Mouse (Mus musculus) left cerebral cortex, adult 11 months (tissue): ENCODE data around the gene Nos1.

ENCODE experiments used
- DNase-seq: peaks from one replicate; pipeline ENCODE4 v3.0.0; 2022; ENCODE audit warnings: low spot score

The Nos1 gene

DNA sequence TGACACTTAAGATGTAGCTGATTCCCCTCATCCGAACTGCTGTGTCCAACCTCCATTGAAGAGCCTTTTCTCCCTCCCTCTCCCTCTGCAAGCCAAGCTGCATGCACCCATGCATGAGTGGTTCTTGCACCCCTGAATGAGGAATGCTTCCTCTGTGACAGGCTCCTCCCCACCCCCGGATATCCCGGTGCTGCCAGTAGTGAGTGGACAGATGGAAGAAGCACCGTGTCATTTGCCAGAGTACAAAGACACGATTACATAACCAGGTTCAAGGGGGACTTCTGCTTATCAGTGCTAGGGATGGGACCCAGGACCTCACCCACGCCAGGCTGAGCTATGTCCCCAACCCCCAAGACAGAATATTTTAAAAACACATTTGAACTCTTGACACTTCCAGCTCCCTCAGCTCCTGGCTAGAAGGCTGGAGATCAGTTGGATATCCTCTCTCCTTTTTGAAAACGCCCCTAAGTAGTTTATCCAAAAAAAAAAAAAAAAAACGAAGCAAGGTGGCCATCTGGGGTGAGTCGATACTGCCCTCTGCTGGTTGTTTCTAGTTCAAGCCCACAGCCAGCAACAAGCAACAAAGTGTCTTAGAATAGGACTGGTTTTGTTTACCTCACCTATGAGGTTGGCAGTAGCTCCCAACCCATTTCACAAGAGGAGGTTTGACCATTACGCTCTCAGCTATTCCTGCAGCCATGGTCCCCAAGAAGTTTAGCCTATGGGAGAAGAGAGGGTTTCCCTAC, 175.0 kb downstream of the Nos1 start:
- no peak for DNase-seq

DNA sequence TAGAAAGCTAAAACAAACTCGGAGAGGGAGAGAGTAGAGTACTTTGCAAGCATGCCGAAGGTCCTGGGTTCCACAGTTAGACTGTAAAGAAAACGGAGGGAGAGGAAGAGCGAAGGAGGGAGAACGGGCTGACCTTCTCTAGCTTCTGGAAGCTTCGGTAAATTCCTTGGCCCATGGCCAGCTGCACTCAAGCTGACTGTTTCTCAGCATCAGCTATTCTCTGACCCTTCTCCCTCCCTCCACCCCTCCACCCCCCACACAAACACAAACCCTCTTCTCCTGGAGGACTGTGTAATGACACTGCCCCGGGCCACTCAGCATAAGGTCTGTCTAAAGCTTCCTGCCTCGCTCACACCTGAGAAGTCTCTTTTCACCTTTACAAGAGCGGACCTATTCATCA, 183.9 kb downstream of the Nos1 start:
- DNase-seq, result no peak

DNA sequence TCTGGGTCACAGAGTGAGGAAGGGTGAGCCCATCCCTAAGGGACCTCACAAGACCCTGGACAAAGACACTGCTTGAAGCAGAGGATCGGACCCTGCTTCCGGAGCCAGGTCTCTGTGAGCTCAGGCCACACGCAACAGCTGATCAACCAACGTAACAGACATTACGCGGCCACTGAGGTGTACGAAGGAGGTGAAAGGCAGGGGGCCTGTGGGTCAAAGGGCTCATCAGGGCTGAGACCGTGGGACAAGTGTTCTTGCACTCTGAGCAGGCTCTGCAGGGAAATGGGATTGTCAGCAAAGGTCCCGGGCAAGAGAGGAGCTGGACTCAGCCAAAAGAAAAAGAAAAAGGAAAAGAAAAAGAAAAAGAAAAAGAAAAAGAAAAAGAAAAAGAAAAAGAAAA, 186.1 kb downstream of the Nos1 start:
- no peak for DNase-seq

DNA sequence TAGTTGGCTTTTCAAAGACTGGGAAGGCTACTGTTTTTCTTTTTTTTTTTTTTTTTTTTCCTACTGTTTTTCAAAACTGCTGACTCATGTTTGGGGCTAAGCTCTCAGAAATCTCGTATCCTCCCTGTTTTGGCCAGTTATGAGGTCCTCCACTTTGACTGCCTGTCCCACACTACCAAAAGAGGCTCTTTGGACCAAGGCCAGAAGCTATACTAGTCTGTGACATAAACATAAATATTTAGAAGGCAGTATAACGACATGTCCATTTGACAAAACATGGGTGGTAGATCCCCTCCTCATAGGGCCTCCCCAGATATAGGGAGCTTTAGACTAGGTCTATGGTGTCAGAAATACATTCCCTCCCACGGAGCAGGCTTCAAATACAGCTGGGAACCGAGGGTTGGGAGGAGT, 186.8 kb downstream of the Nos1 start:
- no peak for DNase-seq

DNA sequence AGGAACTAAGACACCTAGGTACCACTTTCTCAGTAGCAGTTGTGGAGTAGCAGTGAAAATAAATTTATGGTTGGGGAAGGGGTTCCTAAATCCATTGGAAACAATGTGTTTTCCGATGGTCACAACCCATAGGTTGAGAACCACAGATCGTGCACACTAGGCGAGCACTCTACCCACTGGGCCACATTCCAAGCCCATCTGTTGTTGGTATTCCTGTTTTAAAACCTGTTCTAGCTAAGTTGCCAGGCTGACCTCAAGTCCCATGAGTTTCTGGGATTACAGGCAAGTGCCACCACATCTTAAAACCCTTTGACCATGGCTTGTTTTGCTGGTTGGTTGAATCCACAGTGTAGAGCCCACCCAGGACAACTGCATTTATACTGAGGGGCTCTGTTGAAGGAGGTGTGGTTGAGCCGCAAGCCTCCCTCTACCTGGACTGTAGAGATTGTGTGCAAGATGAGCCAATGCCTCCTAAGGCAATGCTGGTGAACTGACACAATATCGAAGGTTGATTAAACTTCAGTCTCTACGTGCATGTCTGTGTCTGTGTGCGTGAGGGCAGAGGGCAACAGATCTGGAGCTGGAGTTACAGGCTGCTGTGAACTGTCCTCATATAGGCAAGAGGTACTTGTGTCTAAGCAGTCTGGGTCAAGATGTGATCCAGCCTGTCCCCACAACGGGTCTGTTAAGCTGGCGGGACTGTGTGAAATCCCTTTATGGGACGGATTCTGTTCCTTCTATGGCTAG, 189.0 kb downstream of the Nos1 start:
- no peak for DNase-seq

DNA sequence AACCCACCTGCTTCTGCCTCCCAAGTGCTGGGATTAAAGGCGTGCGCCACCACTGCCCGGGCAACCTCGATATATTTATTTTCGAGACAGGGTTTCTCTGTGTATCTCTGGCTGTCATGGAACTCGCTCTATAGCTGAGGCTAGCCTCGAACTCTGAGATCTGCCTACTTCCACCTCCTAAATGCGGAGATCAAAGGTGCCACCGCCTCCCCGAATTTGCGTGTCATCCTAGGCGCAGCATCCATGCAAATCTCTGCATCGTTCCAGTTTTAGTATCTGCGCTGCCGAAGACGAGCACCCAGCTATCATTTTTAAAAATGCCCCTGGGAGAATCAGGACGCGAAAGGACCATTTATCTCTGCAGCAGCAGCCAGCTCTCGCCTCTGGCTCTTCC, 195.4 kb downstream of the Nos1 start:
- no peak for DNase-seq

DNA sequence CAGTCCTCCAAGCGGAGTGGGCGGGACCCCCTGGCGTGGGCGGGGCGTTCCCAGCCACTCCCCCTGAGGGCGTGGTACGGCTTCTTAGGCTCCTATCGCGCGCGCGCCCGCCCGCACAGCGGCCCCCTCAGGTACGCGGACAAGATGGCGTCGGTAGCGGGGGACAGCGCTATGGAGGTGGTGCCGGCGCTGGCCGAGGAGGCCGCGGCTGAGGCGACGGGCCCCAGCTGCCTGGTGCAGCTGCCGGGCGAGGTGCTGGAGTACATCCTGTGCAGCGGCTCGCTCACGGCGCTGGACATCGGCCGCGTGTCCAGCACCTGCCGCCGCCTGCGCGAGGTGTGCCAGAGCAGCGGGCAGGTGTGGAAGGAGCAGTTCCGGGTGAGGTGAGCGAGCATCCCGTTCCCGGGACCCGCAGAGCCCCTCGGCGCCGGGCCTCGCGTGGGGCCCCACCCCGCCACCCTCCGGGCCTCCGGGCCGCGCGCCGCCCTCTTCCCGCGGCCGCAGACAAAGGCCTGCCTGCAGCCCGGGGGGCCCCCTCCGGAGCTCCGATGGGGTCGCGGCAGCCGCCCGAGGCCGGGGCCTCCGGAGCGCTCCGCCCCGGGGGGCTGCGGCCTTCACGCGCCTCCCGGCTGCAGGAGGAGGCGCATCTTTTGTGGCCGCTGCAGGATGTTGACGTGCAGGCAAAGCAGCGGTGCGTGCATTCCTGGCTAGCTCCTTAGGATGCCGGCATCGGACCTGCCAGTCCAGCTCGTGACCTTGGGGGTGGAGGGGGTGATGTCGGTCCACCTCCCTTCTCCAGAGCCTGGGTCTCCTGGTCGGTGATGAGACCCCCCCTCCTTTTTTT, 196.0 kb downstream of the Nos1 start, which contains the start of gene Fbxo21:
Gene Fbxo21 (plus strand): TSS at position 74 of the 844 bp plus-strand sequence.
- peak; percentile 95 for DNase-seq

DNA sequence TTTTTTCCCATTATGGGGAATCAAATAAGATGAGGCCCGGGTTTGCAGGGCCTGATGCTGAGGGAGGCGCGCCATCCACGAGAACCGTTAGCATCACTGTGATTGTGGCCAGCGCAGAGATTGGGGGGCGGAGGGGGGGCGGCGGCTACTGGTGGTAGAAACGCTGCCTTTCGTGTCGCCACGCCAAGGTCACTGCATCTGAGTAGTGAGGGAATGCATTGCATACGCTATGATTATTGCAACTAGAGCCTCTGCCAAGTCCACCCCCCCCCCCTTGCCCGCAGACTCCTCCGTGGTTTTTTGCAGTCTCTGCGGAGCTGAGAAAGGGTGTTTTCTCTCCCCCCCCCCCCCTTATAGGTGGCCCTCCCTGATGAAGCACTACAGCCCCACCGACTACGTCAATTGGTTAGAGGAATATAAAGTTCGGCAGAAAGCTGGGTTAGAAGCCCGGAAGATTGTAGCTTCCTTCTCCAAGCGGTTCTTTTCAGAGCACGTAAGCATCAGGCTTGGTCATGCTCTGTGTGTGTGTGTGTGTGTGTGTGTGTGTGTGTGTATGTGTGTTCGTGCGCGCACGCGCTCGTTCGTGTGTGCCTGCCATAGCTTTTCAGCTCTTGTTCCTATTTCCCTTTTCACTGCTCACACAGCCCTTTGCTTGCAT, 196.8 kb downstream of the Nos1 start:
- DNase-seq, result peak; percentile 45

DNA sequence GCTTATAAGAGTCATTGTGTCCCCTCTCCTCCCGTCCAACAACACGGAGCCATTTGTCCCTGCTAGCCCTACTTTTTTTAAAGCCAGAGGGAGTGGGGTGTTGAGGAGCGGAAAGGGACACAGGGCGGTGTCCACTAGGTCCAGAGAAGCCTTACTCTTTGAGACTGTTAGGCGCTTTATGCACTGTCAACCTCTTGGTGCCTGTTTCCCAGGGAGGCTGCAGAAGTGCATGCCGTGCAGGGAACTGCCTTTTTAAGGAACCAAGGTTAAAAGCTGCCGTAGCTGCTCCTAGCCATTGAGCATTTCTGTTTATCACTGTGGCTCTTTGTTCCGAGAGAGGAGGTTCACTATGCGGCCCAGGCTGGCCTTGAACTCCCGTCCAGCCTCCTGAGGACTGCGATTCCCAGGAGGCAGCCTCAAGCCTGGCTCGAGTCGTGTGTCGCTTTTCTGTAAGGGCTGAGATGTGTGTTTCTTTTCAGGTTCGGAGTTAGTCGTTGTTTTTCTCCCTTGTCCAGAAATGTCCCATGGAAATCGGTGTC, 197.4 kb downstream of the Nos1 start:
- DNase-seq, result no peak

DNA sequence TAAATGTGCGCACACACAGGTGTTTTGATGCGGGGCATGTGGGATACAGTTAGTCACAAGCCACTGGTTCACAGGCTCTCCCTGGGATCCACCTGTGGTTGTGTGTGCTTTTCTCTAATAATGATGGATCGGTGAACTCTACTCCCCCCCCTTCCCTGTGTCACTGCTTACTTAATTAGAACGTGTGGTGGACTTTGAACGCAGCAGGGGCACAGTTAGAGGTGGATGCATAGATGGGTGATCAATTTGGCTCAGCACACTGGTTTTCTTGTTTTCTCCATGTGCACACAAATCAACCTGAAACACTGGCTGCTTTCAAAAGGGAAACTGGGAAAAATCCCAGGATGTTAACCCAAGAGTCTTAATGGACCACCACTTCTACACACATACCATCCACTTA, 198.2 kb downstream of the Nos1 start:
- no peak for DNase-seq

DNA sequence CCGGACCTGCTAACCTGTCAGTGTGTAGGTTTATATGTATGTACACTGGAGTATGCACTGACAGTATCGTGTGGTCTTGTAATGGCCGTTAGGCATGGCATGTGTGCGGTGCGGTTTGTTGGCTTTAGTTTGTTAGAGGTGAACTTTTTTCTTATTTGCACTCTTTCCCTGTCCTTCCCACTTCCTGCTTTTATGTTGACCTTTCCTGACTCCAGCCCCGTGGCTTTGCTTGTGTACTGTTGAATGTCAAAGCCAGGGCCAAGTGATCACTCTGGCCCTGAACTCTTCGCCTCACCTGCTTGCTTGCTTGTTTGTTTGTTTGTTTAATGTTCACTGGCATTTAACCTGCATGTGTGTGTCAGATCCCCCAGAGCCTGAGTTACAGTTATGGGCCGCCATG, 200.1 kb downstream of the Nos1 start:
- no peak for DNase-seq

DNA sequence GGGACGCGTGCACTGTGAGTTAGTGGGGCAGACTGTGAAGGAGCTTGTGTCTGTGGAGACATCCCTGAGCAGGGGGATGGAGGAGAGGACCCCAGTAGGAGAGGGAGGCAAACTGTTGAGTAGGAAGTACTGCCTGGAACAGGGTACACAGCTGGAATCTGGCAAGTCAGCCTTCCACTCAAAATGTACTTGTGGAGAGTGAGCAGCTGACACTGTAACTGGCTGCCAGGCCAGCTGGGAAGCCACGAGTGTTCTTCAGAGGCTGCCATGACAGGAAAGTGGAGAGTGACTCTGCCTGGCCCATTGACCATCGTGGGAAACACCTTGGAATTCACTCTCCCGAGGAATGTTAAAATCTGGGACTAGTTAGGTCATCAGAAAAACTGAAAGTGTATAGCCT, 201.1 kb downstream of the Nos1 start:
- DNase-seq, result no peak

DNA sequence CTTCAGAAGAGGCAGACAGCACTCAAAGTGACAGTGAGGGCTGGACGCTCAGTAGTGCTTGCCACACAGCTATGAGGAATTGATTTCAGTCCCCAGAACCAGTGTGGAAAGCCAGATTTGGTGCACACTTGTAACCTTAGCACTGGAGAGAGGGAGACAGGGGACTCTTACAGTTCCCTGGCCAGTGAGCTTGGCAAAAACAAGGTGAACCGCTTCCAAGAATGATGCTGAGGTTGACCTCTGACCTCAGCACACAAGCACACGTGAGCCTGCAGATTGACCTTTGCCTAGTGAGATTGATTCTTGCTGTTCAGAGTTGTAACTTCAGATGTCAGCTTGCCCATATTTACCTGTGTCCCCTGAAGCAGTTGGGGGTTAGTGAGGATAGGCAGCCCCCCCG, 205.5 kb downstream of the Nos1 start:
- DNase-seq, result no peak

DNA sequence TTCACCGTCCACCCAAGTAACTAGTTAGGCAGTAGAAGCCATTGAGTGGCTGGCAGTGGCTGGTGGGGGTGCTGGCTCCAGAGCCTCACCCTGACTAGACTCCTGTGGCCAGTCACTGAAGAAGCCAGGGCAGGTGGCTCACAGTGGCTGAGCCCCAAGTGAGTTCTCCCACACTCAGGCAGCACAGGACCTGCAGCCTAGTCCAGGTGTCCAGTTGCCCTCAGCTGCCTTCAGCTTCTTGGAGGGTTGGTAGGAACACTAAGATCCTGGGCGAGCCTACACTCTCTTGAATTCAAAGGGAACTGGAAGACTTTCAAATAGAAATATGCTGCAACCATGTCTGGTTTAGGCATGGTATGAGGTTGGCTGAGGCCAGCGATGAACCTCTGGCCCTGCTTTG, 207.1 kb downstream of the Nos1 start:
- DNase-seq, result no peak

DNA sequence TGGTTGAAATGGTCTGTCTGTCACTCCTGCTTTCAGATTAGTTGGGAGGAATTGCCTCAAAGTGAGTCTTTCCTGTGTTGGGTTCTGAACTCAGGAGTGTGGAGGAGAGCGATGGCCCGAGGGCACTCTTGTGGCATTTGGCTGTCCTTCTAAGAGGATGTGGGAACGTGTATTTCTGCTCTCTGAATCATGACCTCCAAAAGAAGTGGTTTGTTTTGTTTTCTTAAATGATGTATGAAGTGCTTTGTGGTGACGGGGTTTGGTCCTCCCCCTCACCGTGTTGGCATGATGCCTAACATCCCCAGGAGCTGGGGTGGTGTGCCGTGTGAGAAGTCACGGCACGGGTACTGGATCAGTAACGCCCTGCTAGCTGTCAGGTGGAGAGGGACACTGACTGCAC, 207.5 kb downstream of the Nos1 start:
- DNase-seq, result no peak

DNA sequence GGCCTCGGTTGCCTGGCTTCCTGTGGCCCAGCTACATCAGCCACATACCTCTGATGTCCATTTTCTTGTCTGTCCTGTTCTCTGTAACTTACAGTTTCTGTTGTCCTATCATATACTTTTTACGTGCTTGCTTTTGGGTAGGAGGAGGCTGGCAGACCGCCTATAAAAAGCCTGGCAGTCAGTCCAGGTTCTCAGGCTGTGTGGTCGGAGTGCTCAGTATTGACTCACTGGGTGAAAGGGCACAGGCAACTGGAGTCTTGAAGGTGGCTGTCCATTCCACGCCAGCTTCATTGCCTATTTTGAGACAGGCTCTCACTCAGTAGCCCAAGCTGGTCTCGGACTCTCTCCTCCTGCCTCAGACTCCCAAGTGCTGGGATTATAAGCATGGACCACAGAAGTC, 208.9 kb downstream of the Nos1 start:
- no peak for DNase-seq

DNA sequence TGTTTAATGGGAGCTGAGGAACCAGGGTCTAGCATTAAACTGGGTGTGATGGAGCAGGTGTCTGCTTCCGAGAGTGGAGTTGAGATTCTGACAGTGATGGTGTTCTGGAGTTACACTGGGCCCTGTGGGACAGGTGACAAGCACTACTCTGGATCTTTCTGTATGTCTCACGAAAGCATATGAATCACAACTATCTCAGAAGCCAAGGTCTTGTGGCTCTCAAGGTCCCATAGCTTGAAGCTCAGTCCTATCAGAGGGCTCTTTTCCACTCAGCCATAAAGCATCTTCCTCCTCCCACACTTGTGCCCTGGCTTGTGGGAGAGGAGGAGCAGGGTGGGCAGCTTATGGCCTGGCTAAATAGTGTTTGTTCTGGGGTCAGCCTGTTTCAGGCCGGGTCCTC, 210.1 kb downstream of the Nos1 start:
- no peak for DNase-seq

DNA sequence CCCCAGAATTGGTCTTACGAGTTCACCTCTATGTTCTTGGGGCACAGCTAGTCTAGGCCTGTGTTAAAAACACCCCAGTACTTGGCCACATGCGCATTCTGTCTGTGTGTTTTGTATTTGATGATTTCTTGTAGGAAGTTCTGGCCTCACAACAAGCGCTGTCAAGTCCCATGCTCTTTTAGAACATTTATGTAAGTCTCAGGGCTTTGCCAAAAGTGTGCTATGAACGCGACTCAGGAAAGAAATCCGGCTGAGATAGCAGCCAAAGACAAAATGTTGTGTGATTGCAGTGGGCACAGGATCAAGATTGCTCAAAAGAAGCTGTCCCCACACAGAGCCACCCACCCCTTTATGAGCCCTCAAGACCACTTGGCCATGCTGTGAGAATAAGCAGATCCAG, 212.7 kb downstream of the Nos1 start:
- DNase-seq, result no peak

DNA sequence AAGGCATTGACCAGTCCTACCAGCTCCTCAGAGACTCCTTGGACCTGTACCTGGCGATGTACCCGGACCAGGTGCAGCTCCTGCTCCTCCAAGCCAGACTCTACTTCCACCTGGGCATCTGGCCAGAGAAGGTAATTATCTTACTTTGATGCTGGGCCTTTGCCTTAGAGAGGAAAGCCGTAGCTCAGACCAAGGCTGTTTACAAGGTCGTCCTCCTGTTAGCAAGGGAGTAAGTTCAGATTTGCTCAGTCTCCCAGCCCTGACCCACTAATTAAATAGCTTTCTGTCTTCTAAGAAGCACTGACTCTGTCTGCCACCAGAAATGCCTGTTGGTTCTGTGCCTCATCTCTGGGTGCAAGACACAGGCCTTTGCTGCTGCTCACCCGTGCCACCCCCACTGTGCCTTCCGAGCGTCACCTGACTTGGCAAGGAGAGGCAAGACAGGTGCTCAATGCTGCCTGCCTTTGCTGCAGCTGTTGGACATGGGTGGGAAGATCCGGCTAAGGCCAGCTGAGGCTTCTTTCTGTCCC, 214.6 kb downstream of the Nos1 start:
- no peak for DNase-seq

DNA sequence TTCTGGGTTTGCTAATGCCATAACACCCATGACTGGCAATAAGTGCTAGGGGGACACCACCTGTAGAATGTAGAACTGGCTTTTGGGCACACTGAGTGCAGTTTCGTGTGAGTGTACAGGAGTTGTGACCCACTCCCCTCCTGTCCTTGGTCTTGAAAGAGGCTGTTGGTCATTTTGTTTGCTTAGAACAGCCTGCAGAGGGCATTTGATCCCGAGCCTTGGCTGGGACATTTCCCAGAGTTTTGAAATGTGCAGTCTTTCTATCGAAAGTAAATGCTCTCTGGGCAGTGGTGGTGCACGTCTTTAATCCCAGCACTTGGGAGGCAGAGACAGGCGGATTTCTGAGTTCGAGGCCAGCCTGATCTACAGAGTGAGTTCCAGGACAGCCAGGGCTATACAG, 215.1 kb downstream of the Nos1 start:
- DNase-seq, result no peak

DNA sequence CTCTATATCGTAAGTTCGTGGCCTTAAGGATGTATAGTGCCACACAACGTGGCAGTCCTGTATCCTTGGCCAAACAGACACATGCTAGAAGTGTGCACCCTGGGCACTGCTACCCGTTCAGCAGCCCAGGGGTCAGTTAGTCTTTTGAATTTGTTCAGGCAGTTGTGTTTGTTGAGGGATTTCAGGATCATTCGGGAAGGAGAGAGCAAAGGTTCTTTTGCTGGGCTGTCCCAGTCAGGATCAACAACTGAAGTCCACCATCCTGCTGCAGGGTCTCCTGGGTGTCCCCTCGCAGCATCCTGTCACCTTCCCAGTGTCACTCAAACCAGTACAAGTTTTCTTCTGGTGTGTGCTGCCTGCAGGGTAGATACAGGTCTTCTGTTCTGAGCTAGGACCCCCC, 215.7 kb downstream of the Nos1 start:
- no peak for DNase-seq
